Mouse (Mus musculus): Measurements from ENCODE around the gene Themis3.

GRCm38 (mm10) chr17:66532285-66532684, 62.1 kb downstream of the Themis3 start:
- TF ChIP-seq GATA1 (IDR thresholded peaks at IDR 0.05; ENCODE audit: borderline replicate concordance, low read length): no peak
- no peak for TF ChIP-seq FLI1 (IDR thresholded peaks at IDR 0.05; ENCODE audit: low read length)

Data from megakaryocyte, embryonic 14.5 days (primary cell).